In the genomic region with DNA sequence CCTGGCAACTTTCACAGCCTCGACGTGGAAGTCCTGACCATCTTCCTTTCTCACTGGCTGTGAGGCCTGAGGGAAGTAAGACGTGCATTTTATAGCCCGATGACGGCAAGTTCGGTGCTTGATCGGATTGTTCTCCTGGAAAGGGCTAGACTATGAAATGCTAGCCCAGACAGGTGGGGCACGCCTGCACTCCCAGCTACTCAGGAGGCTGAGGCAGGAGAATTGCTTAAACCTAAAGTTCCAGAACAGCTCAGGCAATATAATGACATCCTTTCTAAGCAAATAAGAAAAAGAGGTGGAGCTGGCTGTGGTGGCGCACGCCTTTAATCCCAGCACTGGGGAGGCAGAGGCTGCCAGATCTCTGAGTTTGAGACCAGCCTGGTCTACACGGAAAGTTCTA, we compare ENCODE assay signal across 32 mouse cellular contexts. TPM values are rescaled to one million over a fixed set of nuclear protein-coding genes. Genes with fewer than 3 reads are reported as not detected.
"Had no signal": no experiment of that assay in that cellular context is flagged by ENCODE, and none has a peak within 500 bp of the region (broad histone marks: within the 10 kb centered on the region; RNA-seq: fewer than 3 reads in every experiment).

No protein-coding gene starts in this region.

- H3K36me3 ChIP-seq: kidney, embryonic 15.5 days; liver, embryonic 12.5 days; liver, embryonic 15.5 days; lung, embryonic 15.5 days; midbrain, embryonic 10.5 days; midbrain, embryonic 13.5 days; neural tube, embryonic 13.5 days; stomach, embryonic 15.5 days had no signal

- DNase-seq: kidney, adult 8-10 months; kidney, postnatal 10 days; kidney, postnatal 36 days; layer of hippocampus, postnatal 36 days; lung, adult 18-20 months; lung, postnatal 14 days; lung, postnatal 4 days; retina, postnatal 1 day; right cerebral cortex, postnatal 25 days; spleen, adult 18-20 months; thymus, adult 2 months; thymus, postnatal 14 days; thymus, postnatal 4 days had no signal

- H3K4me3 ChIP-seq: kidney, embryonic 15.5 days; left cerebral cortex, adult 2 months; liver, embryonic 12.5 days; liver, embryonic 15.5 days; lung, embryonic 15.5 days; midbrain, embryonic 10.5 days; midbrain, embryonic 13.5 days; myocyte; neural tube, embryonic 13.5 days; stomach, embryonic 15.5 days had no signal

- ATAC-seq: liver, embryonic 12.5 days; midbrain, embryonic 13.5 days; midbrain, embryonic 16.5 days had no signal

- H3K9me3 ChIP-seq: kidney, embryonic 15.5 days; liver, embryonic 12.5 days; liver, embryonic 15.5 days; lung, embryonic 15.5 days; midbrain, embryonic 10.5 days; midbrain, embryonic 13.5 days; neural tube, embryonic 13.5 days; stomach, embryonic 15.5 days had no signal

- H3K27ac ChIP-seq: kidney, embryonic 15.5 days; left cerebral cortex, adult 2 months; liver, embryonic 12.5 days; liver, embryonic 15.5 days; lung, embryonic 15.5 days; midbrain, embryonic 10.5 days; midbrain, embryonic 13.5 days; neural tube, embryonic 13.5 days; stomach, embryonic 15.5 days had no signal

- H3K9ac ChIP-seq: kidney, embryonic 15.5 days; liver, embryonic 12.5 days; liver, embryonic 15.5 days; lung, embryonic 15.5 days; midbrain, embryonic 13.5 days; neural tube, embryonic 13.5 days; stomach, embryonic 15.5 days had no signal

- H3K4me2 ChIP-seq: kidney, embryonic 15.5 days; liver, embryonic 12.5 days; liver, embryonic 15.5 days; lung, embryonic 15.5 days; midbrain, embryonic 13.5 days; neural tube, embryonic 13.5 days; stomach, embryonic 15.5 days had no signal

RNA-seq across cellular contexts. Expression of a gene that starts 1.9 kb away (rescaled TPM):
- total RNA-seq: layer of hippocampus, postnatal 10 days; layer of hippocampus, postnatal 36 days; left cerebral cortex, postnatal 10 days; left cerebral cortex, postnatal 36 days; monocyte, adult 5-6 weeks; neutrophil, adult 5-6 weeks had no signal
- polyA plus RNA-seq: limb, embryonic 11.5 days; midbrain, embryonic 16.5 days; myocyte had no signal

RNA-seq across cellular contexts. Expression of a gene that starts 6.4 kb away (rescaled TPM):
- total RNA-seq: layer of hippocampus, postnatal 36 days; left cerebral cortex, adult 2 months; left cerebral cortex, postnatal 36 days; megakaryocyte, adult 5-6 weeks; monocyte, adult 5-6 weeks; neutrophil, adult 5-6 weeks had no signal
- polyA plus RNA-seq: liver, embryonic 15.5 days; midbrain, embryonic 10.5 days; midbrain, embryonic 13.5 days; midbrain, embryonic 16.5 days; neural tube, embryonic 13.5 days had no signal

RNA-seq across cellular contexts. Expression of a gene that starts 8.2 kb away (rescaled TPM):
- total RNA-seq: layer of hippocampus, adult 8-10 months; layer of hippocampus, postnatal 10 days; layer of hippocampus, postnatal 36 days; left cerebral cortex, adult 2 months; left cerebral cortex, postnatal 10 days; left cerebral cortex, postnatal 36 days; megakaryocyte, adult 5-6 weeks; monocyte, adult 5-6 weeks; neutrophil, adult 5-6 weeks had no signal
- polyA plus RNA-seq: limb, embryonic 11.5 days; liver, embryonic 12.5 days; liver, embryonic 15.5 days; midbrain, embryonic 10.5 days; midbrain, embryonic 16.5 days; neural tube, embryonic 13.5 days had no signal

RNA-seq across cellular contexts. Expression of a gene that starts 16.3 kb away (rescaled TPM):
- total RNA-seq: megakaryocyte, adult 5-6 weeks had no signal
